Mouse (Mus musculus) limb, embryonic 14.5 days (tissue): ENCODE results near the gene Tfrc. TPM values are rescaled to one million over a fixed set of nuclear protein-coding genes. Genes with fewer than 3 reads are reported as not detected.
A peak's percentile ranks its signal among the peaks of the same experiment; 100 is the strongest.

Experiments
- ATAC-seq: fragments of 200-750 bp; cut with Nextera tagmentation; 2 replicates; pipeline ENCODE4 v1.8.0; 2017; ENCODE audit warnings: low read depth, moderate number of reproducible peaks, moderate TSS enrichment; ENCODE audit not compliant: low FRiP score
- DNase-seq: peaks from one replicate; pipeline ENCODE4 v3.0.0-alpha.2; 2015; ENCODE audit warnings: low spot score
- H3K27ac ChIP-seq: fragments of 300-500 bp; sonication (generic); replicated peaks from 2 replicates; pipeline ENCODE4 v1.5.1; 2014; ENCODE audit warnings: low read depth, mild to moderate bottlenecking, low read length, moderate library complexity, mixed read lengths
- H3K27me3 ChIP-seq: fragments of 300-500 bp; sonication (generic); 2 replicates; pipeline ENCODE4 v1.6.1; 2014; ENCODE audit warnings: low read length, mixed read lengths; ENCODE audit not compliant: control insufficient read depth, insufficient read depth
- H3K36me3 ChIP-seq: fragments of 300-500 bp; sonication (generic); 2 replicates; pipeline ENCODE4 v1.6.1; 2014; ENCODE audit warnings: mild to moderate bottlenecking, low read length, moderate library complexity, mixed read lengths; ENCODE audit not compliant: control insufficient read depth, insufficient read depth
- H3K4me1 ChIP-seq: fragments of 300-500 bp; sonication (generic); 2 replicates; pipeline ENCODE4 v1.6.1; 2014; ENCODE audit warnings: antibody characterized with exemption, low read length, mixed read lengths; ENCODE audit not compliant: control insufficient read depth, insufficient read depth
- H3K4me2 ChIP-seq: fragments of 300-500 bp; sonication (generic); replicated peaks from 2 replicates; pipeline ENCODE4 v1.6.1; 2014; ENCODE audit warnings: low read depth, mild to moderate bottlenecking, low read length, moderate library complexity; ENCODE audit not compliant: severe bottlenecking
- H3K4me3 ChIP-seq: fragments of 300-500 bp; sonication (generic); replicated peaks from 2 replicates; pipeline ENCODE4 v1.5.1; 2014; ENCODE audit warnings: low read length
- H3K9ac ChIP-seq: fragments of 300-500 bp; sonication (generic); 2 replicates; pipeline ENCODE4 v1.6.1; 2014; ENCODE audit warnings: mild to moderate bottlenecking, low read depth, low read length, moderate library complexity; ENCODE audit not compliant: severe bottlenecking
- H3K9me3 ChIP-seq: fragments of 300-500 bp; sonication (generic); 2 replicates; pipeline ENCODE4 v1.6.1; 2016; ENCODE audit warnings: low read length; ENCODE audit not compliant: control insufficient read depth
- POLR2A ChIP-seq: fragments of 200-500 bp; IDR thresholded peaks from 2 replicates; pipeline ENCODE4 v1.8.0; 2012; ENCODE audit warnings: inconsistent platforms, mild to moderate bottlenecking, moderate library complexity, borderline replicate concordance; ENCODE audit not compliant: insufficient read depth, insufficient read length; ENCODE audit errors: extremely low read depth
- WGBS: fragments of 180-500 bp; shearing (Covaris S2); extraction: QIAGEN DNeasy Blood & Tissue Kit; methylation state at CpG from one replicate; pipeline ENCODE4 v1.1.7; 2014; 5-methylcytosine and 5-hydroxymethylcytosine counted together
- polyA plus RNA-seq, 2 experiments: library from polyadenylated mRNA; depleted of rRNA in 1 of 2; stranded (reverse) in 1 of 2; unstranded in 1 of 2; fragments of >200 nt; fragmentation: Nextera tagmentation in 1 of 2; extraction: Ambion mirVana in 1 of 2; gene quantifications; 2 replicates each; pipeline versions ENCODE4 v1.2.1 to v1.2.3; 2012 to 2014

Tfrc gene
- polyA plus RNA-seq, 2 experiments: 33.6 to 33.8 TPM

- Histone ChIP-seq H3K27ac (no peak overlapping the region), H3K9me3 (no peaks in the 10 kb centered on the region), H3K4me2 (no peak overlapping the region), H3K9ac (no peak overlapping the region), H3K36me3 (peaks cover 21% of the 10 kb centered on the region), H3K4me1 (peaks cover 39% of the 10 kb centered on the region), H3K27me3 (no peaks in the 10 kb centered on the region), H3K4me3 (no peak overlapping the region)
- no peak for TF ChIP-seq POLR2A
- WGBS: 78% methylated on average over 9 of the region's 9 CpGs
- ATAC-seq: no peak
- DNase-seq: no peak
These were observed 54.6 kb downstream of the Tfrc start for GRCm38 (mm10) chr16:32663231-32663858.

DNA sequence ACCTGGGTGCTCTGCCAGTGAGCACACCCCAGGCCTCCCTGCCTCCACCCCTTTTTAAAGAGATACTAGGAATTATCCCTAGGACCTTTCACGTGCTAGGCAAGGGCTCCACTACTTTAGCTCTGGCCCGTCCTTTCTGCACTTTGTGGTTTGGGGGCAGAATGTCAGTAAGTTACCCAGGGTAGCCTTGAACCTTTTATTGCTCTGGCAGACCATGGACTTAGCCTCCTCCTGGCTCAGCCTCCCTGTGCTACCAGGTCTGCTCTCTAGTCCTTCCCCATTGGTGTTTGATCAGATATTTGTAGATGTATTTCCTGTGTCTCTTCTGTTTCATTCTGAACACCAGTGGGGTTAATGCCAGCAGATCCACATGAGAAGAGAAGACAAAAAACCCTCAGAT, 55.5 kb downstream of the Tfrc start:
- H3K4me2 ChIP-seq: no peak overlapping the region
- WGBS: 80% methylated on average over 2 of the region's 2 CpGs
- H3K9ac ChIP-seq: no peak overlapping the region
- H3K27me3 ChIP-seq: no peaks in the 10 kb centered on the region
- no peak overlapping the region for H3K4me3 ChIP-seq
- no peak for TF ChIP-seq POLR2A
- DNase-seq (no peak), ATAC-seq (no peak)
- peaks cover 23% of the 10 kb centered on the region for H3K36me3 ChIP-seq
- H3K4me1 ChIP-seq: peaks cover 30% of the 10 kb centered on the region
- H3K9me3 ChIP-seq: no peaks in the 10 kb centered on the region
- H3K27ac ChIP-seq: no peak overlapping the region

DNA sequence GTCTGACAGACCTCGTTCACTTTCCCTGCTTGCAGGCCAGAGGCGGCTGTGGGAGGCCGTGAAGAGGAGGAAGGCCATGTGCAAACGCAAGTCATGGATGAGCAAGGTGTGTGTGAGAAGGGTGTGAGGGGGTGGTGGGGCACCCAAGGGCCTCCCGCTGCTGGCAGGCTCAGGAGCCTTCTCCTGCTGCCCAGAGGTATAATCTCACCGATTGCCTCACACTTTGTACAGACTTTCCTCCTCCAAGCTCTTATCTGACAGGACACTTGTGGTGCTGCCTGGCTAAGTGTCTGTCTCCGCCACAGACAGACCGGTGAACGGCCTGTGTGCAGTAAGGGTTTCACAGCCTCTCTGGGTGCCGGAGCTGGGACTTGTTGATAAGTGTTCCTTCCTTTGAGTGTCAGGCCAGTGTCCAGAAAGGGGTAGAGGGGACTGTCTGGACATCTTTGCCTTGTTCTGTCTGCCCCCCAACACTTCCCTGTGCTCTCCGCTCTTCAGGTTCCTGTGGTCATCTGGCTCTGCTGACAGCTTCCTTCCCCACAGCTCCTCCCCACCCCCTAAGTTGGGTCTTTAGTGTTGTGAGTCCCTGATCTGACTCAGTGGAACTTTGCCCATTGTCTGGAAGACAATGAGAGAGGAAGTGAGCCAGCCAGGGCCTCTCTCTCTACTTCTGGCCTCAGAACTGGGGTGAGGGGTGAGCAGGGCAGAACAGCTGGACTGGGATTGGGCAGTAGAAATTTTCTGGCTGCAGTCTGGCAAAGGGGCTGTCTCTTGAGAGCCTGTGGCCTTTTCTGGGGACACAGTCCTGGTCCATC, 57.3 kb downstream of the Tfrc start:
- 69% methylated on average over 11 of the region's 11 CpGs for WGBS
- Histone ChIP-seq H3K36me3 (peaks cover 37% of the 10 kb centered on the region), H3K4me3 (no peak overlapping the region), H3K27ac (0 out of 2 replicates have a peak overlapping the region, but pooled peaks have one; percentile 27), H3K9ac (no peak overlapping the region), H3K4me1 (peaks cover 12% of the 10 kb centered on the region), H3K27me3 (no peaks in the 10 kb centered on the region), H3K9me3 (no peaks in the 10 kb centered on the region), H3K4me2 (no peak overlapping the region)
- DNase-seq (no peak), ATAC-seq (no peak)
- TF ChIP-seq POLR2A: no peak

- no peak overlapping the region for H3K4me3 ChIP-seq
- no peaks in the 10 kb centered on the region for H3K9me3 ChIP-seq
- no peak overlapping the region for H3K4me2 ChIP-seq
- H3K9ac ChIP-seq: no peak overlapping the region
- 71% methylated on average over 8 of the region's 9 CpGs for WGBS
- DNase-seq: no peak
- H3K27ac ChIP-seq: 0 out of 2 replicates have a peak overlapping the region, but pooled peaks have one; percentile 33
- no peak for ATAC-seq
- no peak for TF ChIP-seq POLR2A
- peaks cover 3% of the 10 kb centered on the region for H3K4me1 ChIP-seq
- H3K36me3 ChIP-seq: peaks cover 45% of the 10 kb centered on the region
- no peaks in the 10 kb centered on the region for H3K27me3 ChIP-seq
These were observed 58.2 kb downstream of the Tfrc start for GRCm38 (mm10) chr16:32666671-32667551.

- Histone ChIP-seq H3K9me3 (no peaks in the 10 kb centered on the region), H3K36me3 (peaks cover 49% of the 10 kb centered on the region), H3K4me2 (no peak overlapping the region), H3K4me3 (no peak overlapping the region), H3K27ac (no peak overlapping the region), H3K27me3 (no peaks in the 10 kb centered on the region), H3K4me1 (no peaks in the 10 kb centered on the region), H3K9ac (no peak overlapping the region)
- ATAC-seq (no peak; the same call in 1 of the 2 replicates), DNase-seq (no peak)
- 71% methylated on average over 3 of the region's 3 CpGs for WGBS
- no peak for TF ChIP-seq POLR2A
These were observed 58.8 kb downstream of the Tfrc start for GRCm38 (mm10) chr16:32667552-32667872.
